ENCODE assay signal across 12 mouse cellular contexts in the genomic region with DNA sequence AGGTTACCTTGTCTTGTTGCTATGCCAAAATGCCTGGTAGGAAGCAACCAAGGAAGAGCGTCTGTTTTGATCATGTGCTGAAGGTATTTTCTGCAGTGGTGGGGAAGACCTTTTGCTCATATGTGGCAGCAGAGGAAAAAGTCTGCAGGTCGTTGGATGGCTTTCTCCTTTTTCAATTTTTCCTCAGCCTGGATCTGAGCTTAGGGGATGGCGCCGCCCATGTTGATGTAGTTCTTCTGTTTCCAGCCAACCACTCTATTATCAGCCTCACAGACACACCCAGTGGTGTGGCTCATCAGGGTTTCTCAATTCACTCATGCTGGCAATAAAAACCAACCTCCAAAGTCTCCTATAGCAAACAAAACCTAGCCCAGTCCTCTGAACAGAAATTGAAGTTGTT.
"Had no signal": no experiment of that assay in that cellular context is flagged by ENCODE, and none has a peak within 500 bp of the region (broad histone marks: within the 10 kb centered on the region; RNA-seq: fewer than 3 reads in every experiment).

No protein-coding gene starts in this region.

- DNase-seq: left cerebral cortex, postnatal 4 days; liver; liver, embryonic 13.5 days; liver, postnatal 0 days; lung, adult 18-20 months; lung, adult 2 months; lung, embryonic 14.5 days; lung, postnatal 10 days; lung, postnatal 14 days; lung, postnatal 36 days; lung, postnatal 4 days; midbrain, embryonic 14.5 days had no signal
